ENCODE assay signal across 7 mouse cellular contexts in the genomic region with DNA sequence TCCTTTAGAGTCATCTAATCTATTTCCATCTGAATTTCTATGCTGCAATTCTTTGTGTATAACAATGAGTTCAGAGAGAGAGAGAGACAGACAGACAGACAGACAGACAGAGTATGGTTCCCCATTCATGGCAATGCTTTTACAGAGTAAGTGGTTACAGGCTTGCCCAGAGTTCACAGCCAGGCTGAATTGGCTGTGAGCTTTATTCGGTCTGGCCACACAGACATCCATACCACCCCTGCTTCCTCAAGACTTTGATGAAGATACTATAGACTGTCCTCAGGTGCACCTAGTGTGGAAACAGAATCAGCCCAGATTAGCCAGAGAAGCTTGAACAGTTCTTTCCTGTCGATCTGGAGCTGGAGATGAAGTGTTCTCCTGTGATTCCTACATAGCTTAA. TPM values are rescaled to one million over a fixed set of nuclear protein-coding genes. Genes with fewer than 3 reads are reported as not detected.
DNase-seq lines count a peak whose midpoint lies in the region; ATAC-seq lines count a peak whose summit lies in the region.

No protein-coding gene starts in this region.

- ATAC-seq in lung, embryonic 15.5 days (ENCODE audit: borderline replicate concordance, extremely low read depth, low FRiP score, low TSS enrichment), result no peak; the same call in 1 of the 2 replicates
- no peak for ATAC-seq in forebrain, embryonic 14.5 days
- ATAC-seq in limb, embryonic 15.5 days (ENCODE audit: insufficient number of reproducible peaks, low FRiP score, low TSS enrichment, low read depth), result no peak
- no peak for ATAC-seq in stomach, embryonic 16.5 days (ENCODE audit: insufficient read depth, low FRiP score)

- peaks cover 20% of the 10 kb centered on the region for H3K36me3 ChIP-seq in lung, embryonic 15.5 days
- H3K36me3 ChIP-seq in forebrain, embryonic 14.5 days (ENCODE audit: control insufficient read depth, insufficient read depth, low read length), result no peaks in the 10 kb centered on the region
- H3K36me3 ChIP-seq in limb, embryonic 15.5 days, result peaks cover 11% of the 10 kb centered on the region
- 0 out of 2 replicates have a peak, but pooled peaks cover 8% of the 10 kb centered on the region for H3K36me3 ChIP-seq in stomach, embryonic 16.5 days (ENCODE audit: control insufficient read depth, insufficient read depth, low read length)

- DNase-seq in lung, postnatal 10 days, result no peak
- DNase-seq in forebrain, embryonic 14.5 days (ENCODE audit: low spot score), result no peak
- no peak for DNase-seq in right cerebral cortex, postnatal 10 days (ENCODE audit: low spot score in 2 of 2)
- DNase-seq in kidney, postnatal 25 days, result no peak

- no peaks in the 10 kb centered on the region for H3K9me3 ChIP-seq in lung, embryonic 15.5 days
- H3K9me3 ChIP-seq in forebrain, embryonic 14.5 days (replicated peaks; ENCODE audit: control insufficient read depth, low read length), result no peaks in the 10 kb centered on the region
- no peaks in the 10 kb centered on the region for H3K9me3 ChIP-seq in limb, embryonic 15.5 days
- H3K9me3 ChIP-seq in stomach, embryonic 16.5 days (replicated peaks; ENCODE audit: control insufficient read depth, low read length), result no peaks in the 10 kb centered on the region

- WGBS in lung, embryonic 15.5 days, result 52% methylated on average over 2 of the region's 2 CpGs
- WGBS in forebrain, embryonic 14.5 days, result 81% methylated on average over 2 of the region's 2 CpGs
- WGBS in limb, embryonic 15.5 days, result 69% methylated on average over 2 of the region's 2 CpGs
- 74% methylated on average over 2 of the region's 2 CpGs for WGBS in stomach, embryonic 16.5 days

- H3K27me3 ChIP-seq in lung, embryonic 15.5 days, result no peaks in the 10 kb centered on the region
- H3K27me3 ChIP-seq in forebrain, embryonic 14.5 days (replicated peaks; ENCODE audit: control insufficient read depth, insufficient read depth, low read length), result no peaks in the 10 kb centered on the region
- H3K27me3 ChIP-seq in limb, embryonic 15.5 days, result no peaks in the 10 kb centered on the region
- H3K27me3 ChIP-seq in stomach, embryonic 16.5 days (ENCODE audit: control insufficient read depth, insufficient read depth, low read length), result no peaks in the 10 kb centered on the region

- peak overlapping the region; percentile 64 for H3K4me2 ChIP-seq in lung, embryonic 15.5 days
- H3K4me2 ChIP-seq in forebrain, embryonic 14.5 days (ENCODE audit: low read length), result peak overlapping the region; percentile 56
- peak overlapping the region; percentile 55 for H3K4me2 ChIP-seq in limb, embryonic 15.5 days
- peak overlapping the region; percentile 58 for H3K4me2 ChIP-seq in stomach, embryonic 16.5 days (ENCODE audit: low read depth, low read length)

- peak overlapping the region; percentile 67 for H3K9ac ChIP-seq in lung, embryonic 15.5 days
- peak overlapping the region; percentile 79 for H3K9ac ChIP-seq in forebrain, embryonic 14.5 days (ENCODE audit: low read length)
- peak overlapping the region; percentile 65; the same call in 1 of the 2 replicates for H3K9ac ChIP-seq in limb, embryonic 15.5 days
- peak overlapping the region; percentile 87 for H3K9ac ChIP-seq in stomach, embryonic 16.5 days (ENCODE audit: low read length)

- H3K27ac ChIP-seq in lung, embryonic 15.5 days, result peak overlapping the region; percentile 92; the same call in 1 of the 2 replicates
- peak overlapping the region; percentile 87; the same call in 1 of the 2 replicates for H3K27ac ChIP-seq in forebrain, embryonic 14.5 days (ENCODE audit: low read depth, low read length)
- H3K27ac ChIP-seq in limb, embryonic 15.5 days, result 0 out of 2 replicates have a peak overlapping the region, but pooled peaks have one; percentile 95
- peak overlapping the region; percentile 84; the same call in 1 of the 2 replicates for H3K27ac ChIP-seq in stomach, embryonic 16.5 days (ENCODE audit: low read length)

- H3K4me3 ChIP-seq in lung, embryonic 15.5 days, result peak overlapping the region; percentile 56
- peak overlapping the region; percentile 49 for H3K4me3 ChIP-seq in forebrain, embryonic 14.5 days (ENCODE audit: low read depth, low read length)
- peak overlapping the region; percentile 55 for H3K4me3 ChIP-seq in limb, embryonic 15.5 days
- H3K4me3 ChIP-seq in stomach, embryonic 16.5 days (replicated peaks; ENCODE audit: low read length), result peak overlapping the region; percentile 61

- peaks cover 8% of the 10 kb centered on the region for H3K4me1 ChIP-seq in lung, embryonic 15.5 days
- H3K4me1 ChIP-seq in forebrain, embryonic 14.5 days (ENCODE audit: control insufficient read depth, insufficient read depth, low read length), result no peaks in the 10 kb centered on the region
- peaks cover 5% of the 10 kb centered on the region; the same call in 1 of the 2 replicates for H3K4me1 ChIP-seq in limb, embryonic 15.5 days
- H3K4me1 ChIP-seq in stomach, embryonic 16.5 days (ENCODE audit: control insufficient read depth, insufficient read depth, low read length), result peaks cover 5% of the 10 kb centered on the region; the same call in 1 of the 2 replicates

RNA-seq across cellular contexts. Expression of gene Cc2d2a, which starts 10.9 kb away (rescaled TPM):
- polyA plus RNA-seq in lung, embryonic 15.5 days (2015; fragmentation: Nextera tagmentation; extraction: Ambion mirVana), result 14.0 and 15.5 TPM in 2 replicates
- 5.8 and 7.7 TPM in 2 replicates for polyA plus RNA-seq in forebrain, embryonic 14.5 days (2014; fragmentation: Nextera tagmentation; extraction: Ambion mirVana)
- 8.1 and 9.4 TPM in 2 replicates for polyA plus RNA-seq in limb, embryonic 15.5 days (2015; fragmentation: Nextera tagmentation; extraction: Ambion mirVana)
- 9.4 and 10.5 TPM in 2 replicates for polyA plus RNA-seq in stomach, embryonic 16.5 days (2015; fragmentation: Nextera tagmentation; extraction: Ambion mirVana)
